Mouse (Mus musculus) right cerebral cortex, adult 2 months (tissue): ENCODE measurements around the gene Rfc1.
A peak's percentile ranks its signal among the peaks of the same experiment; 100 is the strongest.
"Not testable (repeated sequence)": the region's sequence is repeated elsewhere in the genome, so short reads cannot be mapped to it uniquely, and the experiment has no call there.

Experiments
- DNase-seq, 2 experiments: peaks; one replicate each; pipeline ENCODE4 v3.0.0; 2021 to 2022; ENCODE audit warnings: low spot score in 2 of 2

The Rfc1 gene

GRCm38 (mm10) chr5:65299623-65300022, 35.8 kb downstream of the Rfc1 start:
- DNase-seq = not testable (repeated sequence)

DNA sequence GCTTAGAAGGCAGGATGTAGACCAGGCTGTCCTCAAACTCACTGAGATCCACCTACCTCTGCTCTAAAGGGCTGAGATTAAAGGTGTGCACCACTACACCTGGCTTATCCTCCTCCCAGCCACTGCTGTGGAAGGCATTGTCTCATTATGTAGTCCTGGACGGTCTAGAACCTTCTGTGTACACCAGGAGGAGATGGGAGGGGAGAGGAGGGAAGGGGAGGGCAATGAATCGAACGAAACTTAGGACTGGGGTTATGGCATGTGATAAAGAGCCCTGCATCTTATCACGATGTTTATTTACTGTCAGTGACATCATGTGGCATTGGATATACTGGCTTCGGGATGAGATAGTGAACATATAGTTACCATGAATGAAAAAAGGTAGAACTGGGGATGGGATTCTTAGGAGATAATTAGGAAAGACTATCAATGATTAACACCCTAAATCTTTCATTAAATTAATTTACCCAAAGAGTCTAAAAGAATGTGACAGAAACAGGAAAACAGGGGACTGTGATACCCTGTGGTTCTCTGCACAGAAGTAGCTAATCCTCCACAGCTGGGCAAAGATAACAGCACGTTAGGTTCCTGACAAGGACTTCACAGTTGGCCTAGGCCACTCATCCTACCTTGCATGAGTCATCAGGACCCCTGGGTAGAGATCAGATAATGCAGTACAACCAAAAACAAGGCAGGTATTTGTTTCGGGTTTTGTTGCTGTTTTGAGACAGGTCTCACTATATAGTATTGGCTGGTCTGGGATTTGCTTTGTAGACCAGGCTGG, 37.1 kb downstream of the Rfc1 start:
- no peak for DNase-seq

DNA sequence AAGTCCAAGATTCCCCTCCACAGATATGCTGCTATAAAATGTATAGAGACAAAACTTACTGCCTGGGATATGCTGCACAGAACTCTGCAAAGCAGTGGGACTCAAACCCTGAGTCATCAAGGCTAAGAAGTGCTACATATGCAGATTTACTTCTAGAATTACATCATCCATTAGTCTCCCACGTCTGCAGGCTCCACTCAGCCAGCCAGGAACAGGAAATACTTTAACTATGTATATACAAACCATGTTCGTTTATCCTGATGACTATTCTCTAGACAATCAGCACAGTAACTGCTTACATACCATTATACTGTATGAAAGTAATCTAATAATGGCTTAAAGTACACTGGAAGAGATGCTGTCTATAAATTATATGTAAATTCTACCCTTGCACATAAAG, 41.2 kb downstream of the Rfc1 start:
- DNase-seq = no peak

DNA sequence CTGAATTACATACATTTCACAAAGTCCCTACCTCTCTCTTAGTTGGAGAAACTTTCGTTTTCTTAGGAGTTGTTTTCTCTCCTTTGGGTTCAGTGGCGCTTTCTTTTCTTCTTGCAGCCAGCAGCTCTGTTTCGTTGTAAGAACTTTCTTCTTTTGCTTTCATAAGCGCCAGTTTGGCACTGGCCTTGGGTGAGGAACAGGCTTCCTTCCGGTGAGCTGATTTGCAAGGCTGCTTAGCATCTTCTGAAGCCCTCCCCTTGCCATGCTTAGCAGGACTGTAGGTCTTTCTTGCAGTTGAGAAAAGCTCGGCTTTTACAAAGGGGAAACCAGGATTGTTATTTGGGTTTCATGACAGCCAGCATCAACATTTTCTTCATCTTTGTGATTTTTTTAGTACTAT, 41.8 kb downstream of the Rfc1 start:
- DNase-seq = no peak

GRCm38 (mm10) chr5:65289009-65289408, 46.5 kb downstream of the Rfc1 start:
- DNase-seq = not testable (repeated sequence)

GRCm38 (mm10) chr5:65287751-65288701, 47.4 kb downstream of the Rfc1 start:
- no peak for DNase-seq

- DNase-seq = no peak
Observed at GRCm38 (mm10) chr5:65284171-65284570, 51.3 kb downstream of the Rfc1 start.

- DNase-seq = no peak
Observed at GRCm38 (mm10) chr5:65281216-65281615, 54.3 kb downstream of the Rfc1 start.

- no peak for DNase-seq
Observed at GRCm38 (mm10) chr5:65279133-65279651, 56.3 kb downstream of the Rfc1 start.

GRCm38 (mm10) chr5:65273966-65274365, 61.5 kb downstream of the Rfc1 start:
- peak in 1 of 2 experiments; percentile 16 for DNase-seq

DNA sequence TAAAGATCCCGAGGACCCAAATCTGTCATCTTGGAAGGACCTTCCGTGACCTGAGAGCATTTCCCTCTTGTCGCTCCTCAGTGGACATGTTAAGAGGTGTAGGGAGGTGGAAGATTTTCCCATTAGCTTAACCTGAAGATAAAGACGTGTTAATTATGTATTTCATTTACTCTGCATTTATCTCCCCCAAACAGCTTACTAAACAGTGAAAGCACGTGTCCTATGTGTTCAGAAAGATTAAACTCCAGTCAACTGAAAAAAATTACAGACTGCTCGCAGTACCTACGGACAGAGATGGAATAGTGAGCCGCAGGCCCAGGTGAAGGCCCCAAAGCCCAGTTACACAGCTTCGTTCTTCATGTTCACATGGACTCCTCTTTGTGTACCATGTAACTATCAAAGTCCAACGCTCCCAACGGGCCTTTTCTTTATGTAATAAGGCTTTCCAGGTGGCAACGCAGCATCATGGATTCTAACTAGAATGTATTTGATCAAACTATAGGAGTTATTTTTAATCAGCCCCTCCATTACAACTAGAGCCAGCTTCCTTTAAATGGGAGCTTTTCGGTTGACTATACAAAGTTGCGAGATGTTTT, 77.5 kb downstream of the Rfc1 start:
- DNase-seq = no peak

GRCm38 (mm10) chr5:65250185-65250855, 85.2 kb downstream of the Rfc1 start:
- DNase-seq = no peak

DNA sequence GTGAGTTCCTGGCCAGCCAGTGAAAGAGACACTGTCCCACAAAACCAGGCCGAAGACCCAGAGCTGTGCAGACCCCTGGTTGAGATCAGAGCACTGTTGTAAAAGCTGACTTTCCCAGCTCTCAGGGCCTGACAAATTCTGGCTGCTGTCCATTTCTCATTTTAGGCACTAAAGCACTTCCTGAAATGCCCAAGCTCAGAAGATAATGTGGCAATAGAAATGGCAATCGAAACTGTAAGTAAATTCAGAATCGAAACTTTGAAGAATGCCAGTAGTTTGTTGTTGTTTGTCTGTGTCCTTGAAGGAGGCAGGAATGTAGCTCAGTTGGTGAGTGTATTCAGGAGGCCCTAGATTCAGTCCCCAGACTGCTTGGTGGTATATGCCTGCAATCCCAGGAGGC, 88.2 kb downstream of the Rfc1 start:
- no peak for DNase-seq

GRCm38 (mm10) chr5:65242740-65243139, 92.7 kb downstream of the Rfc1 start:
- peak in 1 of 2 experiments; percentile 27 for DNase-seq

DNA sequence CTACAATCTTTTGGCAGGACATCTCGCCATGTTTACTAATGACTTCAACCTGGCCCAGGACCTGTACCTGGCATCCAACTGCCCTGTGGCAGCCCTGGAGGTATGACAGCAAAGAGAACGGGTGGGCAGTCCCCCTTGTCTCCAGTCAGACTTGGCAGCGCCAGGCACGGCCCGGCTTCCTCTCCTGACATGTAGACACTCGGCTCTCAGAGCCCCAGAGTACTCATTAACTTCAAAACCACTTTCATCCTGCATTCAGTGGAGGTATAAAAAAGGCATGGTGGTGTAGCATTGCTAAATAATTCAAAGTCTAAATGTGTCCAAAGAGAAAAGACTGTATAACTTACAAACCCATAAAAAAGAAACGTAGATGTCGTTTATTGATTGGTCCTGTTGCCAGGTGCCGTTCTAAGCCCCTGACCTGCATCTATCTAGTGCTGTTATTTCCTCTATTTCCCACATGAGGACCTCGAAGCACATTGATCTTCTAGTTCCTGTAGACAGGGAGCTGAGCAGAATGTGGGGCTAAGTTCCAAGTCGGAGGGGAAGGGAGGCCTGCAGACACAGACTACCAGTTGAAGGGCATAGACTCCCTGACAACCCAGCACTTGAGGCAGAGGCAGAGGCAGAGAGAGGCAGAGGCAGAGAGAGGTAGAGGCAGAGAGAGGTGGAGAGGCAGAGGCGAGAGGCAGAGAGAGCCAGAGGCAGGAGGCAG, 104.0 kb downstream of the Rfc1 start:
- DNase-seq = no peak

GRCm38 (mm10) chr5:65224056-65224455, 111.4 kb downstream of the Rfc1 start:
- no peak for DNase-seq

DNA sequence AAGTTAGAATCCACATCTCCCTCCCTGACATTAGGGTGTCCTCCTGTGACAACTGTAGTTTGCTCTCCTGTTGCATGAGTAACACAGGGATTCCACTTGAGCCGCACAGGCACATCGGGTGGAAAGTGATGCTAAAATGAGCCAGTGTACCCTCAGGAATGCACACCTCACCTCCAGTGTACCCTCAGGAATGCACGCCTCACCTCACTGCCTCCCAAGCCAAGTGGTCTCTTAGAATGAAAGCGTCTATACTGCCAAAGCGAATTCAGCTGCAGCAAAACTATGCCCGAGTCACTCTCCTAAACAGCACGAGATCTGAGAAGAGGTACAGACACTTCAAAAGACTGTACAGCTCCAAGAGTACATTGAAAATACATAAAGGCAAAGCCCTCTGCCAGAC, 114.4 kb downstream of the Rfc1 start:
- no peak for DNase-seq

DNA sequence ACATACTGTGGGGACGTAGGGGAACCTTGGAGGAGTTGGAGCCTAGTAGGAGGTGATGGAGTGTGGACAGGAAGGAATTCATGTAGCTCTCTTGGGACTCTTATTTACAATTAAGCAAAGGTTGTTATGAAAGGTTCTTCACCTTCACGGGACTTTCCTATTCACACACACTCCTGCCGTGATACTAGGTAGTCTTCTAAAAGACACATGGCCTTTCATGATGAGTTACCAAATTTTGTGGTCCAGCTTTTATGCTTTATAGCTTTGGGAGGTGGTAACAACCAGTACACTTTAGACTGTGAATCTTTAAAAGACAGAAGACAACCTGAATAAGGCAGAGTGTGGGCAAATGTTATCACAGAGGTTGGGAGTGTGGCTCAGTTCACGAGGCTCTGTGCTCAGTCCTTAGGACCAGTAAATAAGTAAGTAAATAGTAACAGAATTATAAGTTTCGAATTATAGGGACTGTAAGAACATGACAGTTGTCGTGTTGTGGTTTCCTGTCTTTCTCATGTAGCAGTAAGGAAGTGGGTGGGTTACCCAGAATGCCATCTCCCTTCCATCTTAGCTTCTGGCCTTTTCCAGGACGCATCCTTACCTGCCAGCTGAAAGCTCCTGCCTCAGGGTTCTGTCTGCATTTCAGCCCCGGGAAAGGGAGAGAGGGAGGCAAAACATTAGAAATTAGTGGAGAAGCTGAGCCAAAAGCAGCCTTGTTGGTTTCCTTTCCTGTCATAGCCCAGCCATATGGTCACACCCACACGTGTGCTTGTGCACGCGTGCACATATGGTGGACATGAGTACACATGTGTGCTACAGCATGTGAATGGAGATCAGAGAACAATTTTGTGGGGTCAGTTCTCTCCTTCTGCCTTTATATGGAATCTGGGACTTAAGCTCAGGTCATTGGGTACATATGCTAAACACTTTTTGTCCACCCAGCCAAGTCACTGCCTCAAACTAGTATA, 117.9 kb downstream of the Rfc1 start:
- DNase-seq = no peak

- peak in 1 of 2 experiments; percentile 32 for DNase-seq
Observed at GRCm38 (mm10) chr5:65213321-65213720, 122.1 kb downstream of the Rfc1 start.
